Mouse (Mus musculus): ENCODE results near the gene Gm13275. TPM values are rescaled to one million over a fixed set of nuclear protein-coding genes. Genes with fewer than 3 reads are reported as not detected.
"Not testable (repeated sequence)": the region's sequence is repeated elsewhere in the genome, so short reads cannot be mapped to it uniquely, and the experiment has no call there.

Gene Gm13275
- polyA plus RNA-seq, 1 experiment from 2014 or later: not detected

- not testable (repeated sequence) for H3K9me3 ChIP-seq (replicated peaks); H3K27ac ChIP-seq; ATAC-seq; H3K4me3 ChIP-seq; H3K9ac ChIP-seq; H3K4me1 ChIP-seq; H3K36me3 ChIP-seq
- peak within 1 kb of the TSS; percentile 50 for H3K4me2 ChIP-seq
- no CpG with 5 or more reads among the region's 8 CpGs for WGBS (ENCODE audit: insufficient replicate concordance)
- peaks cover 12% of the 10 kb centered on the region for H3K27me3 ChIP-seq (replicated peaks)
Observed at GRCm38 (mm10) chr4:88805231-88805630, 10.9 kb downstream of the Gm13275 start, which contains the start of gene Gm13288. Gene Gm13288 (plus strand): TSS chr4:88805531.

- H3K9me3 ChIP-seq (replicated peaks); H3K9ac ChIP-seq; H3K36me3 ChIP-seq; H3K27ac ChIP-seq; ATAC-seq; H3K4me3 ChIP-seq; H3K4me1 ChIP-seq: not testable (repeated sequence)
- WGBS (ENCODE audit: insufficient replicate concordance): 4% methylated on average over 5 of the region's 34 CpGs
- peak overlapping the region; percentile 50 for H3K4me2 ChIP-seq
- H3K27me3 ChIP-seq (replicated peaks): peaks cover 12% of the 10 kb centered on the region
Observed at GRCm38 (mm10) chr4:88805761-88806160, 11.5 kb downstream of the Gm13275 start.

- H3K36me3 ChIP-seq: no peaks in the 10 kb centered on the region
- no peaks in the 10 kb centered on the region for H3K4me1 ChIP-seq
Observed at GRCm38 (mm10) chr4:88815928-88816327, 21.6 kb downstream of the Gm13275 start, which contains the start of gene Ifna7. Gene Ifna7 (plus strand): TSS chr4:88816228.

GRCm38 (mm10) chr4:88819659-88820058, 25.4 kb downstream of the Gm13275 start, which contains the start of gene Ifna11:
Gene Ifna11 (plus strand): TSS chr4:88819959.
- Histone ChIP-seq H3K4me1 (no peaks in the 10 kb centered on the region), H3K4me2 (no peak within 1 kb of the TSS), H3K9ac (no peak within 1 kb of the TSS), H3K27ac (no peak within 1 kb of the TSS), H3K9me3 (replicated peaks) (no peaks in the 10 kb centered on the region), H3K36me3 (no peaks in the 10 kb centered on the region), H3K27me3 (replicated peaks) (peaks cover 4% of the 10 kb centered on the region; the same call in 1 of the 2 replicates), H3K4me3 (no peak within 1 kb of the TSS)
- no peak for ATAC-seq
- 45% methylated on average over 1 of the region's 1 CpGs for whole genome bisulfite sequencing (ENCODE audit: insufficient replicate concordance)

More at GRCm38 (mm10) chr4:88815928-88816327, 21.6 kb downstream of the Gm13275 start, which contains the start of gene Ifna7:
- Histone ChIP-seq H3K4me2 (no peak within 1 kb of the TSS), H3K27ac (no peak within 1 kb of the TSS), H3K27me3 (replicated peaks) (peaks cover 4% of the 10 kb centered on the region; the same call in 1 of the 2 replicates), H3K4me3 (no peak within 1 kb of the TSS), H3K9ac (no peak within 1 kb of the TSS), H3K9me3 (replicated peaks) (no peaks in the 10 kb centered on the region)
- ATAC-seq: no peak
- whole genome bisulfite sequencing (ENCODE audit: insufficient replicate concordance): 37% methylated on average over 3 of the region's 3 CpGs

GRCm38 (mm10) chr4:88822995-88823394, 28.7 kb downstream of the Gm13275 start:
- no peak for ATAC-seq
- WGBS (ENCODE audit: insufficient replicate concordance): 20% methylated on average over 4 of the region's 4 CpGs
- H3K27me3 ChIP-seq (replicated peaks): 0 out of 2 replicates have a peak, but pooled peaks cover 4% of the 10 kb centered on the region
- H3K36me3 ChIP-seq: no peaks in the 10 kb centered on the region
- no peaks in the 10 kb centered on the region for H3K4me1 ChIP-seq
- H3K4me2 ChIP-seq: no peak overlapping the region
- H3K9ac ChIP-seq: no peak overlapping the region
- no peak overlapping the region for H3K27ac ChIP-seq
- no peak overlapping the region for H3K4me3 ChIP-seq
- H3K9me3 ChIP-seq (replicated peaks): no peaks in the 10 kb centered on the region

GRCm38 (mm10) chr4:88827116-88827515, 32.8 kb downstream of the Gm13275 start, which contains the start of gene Ifna6:
Gene Ifna6 (plus strand): TSS chr4:88827416.
- not testable (repeated sequence) for H3K27ac ChIP-seq; H3K27me3 ChIP-seq (replicated peaks); H3K4me1 ChIP-seq; H3K9ac ChIP-seq; H3K4me3 ChIP-seq; H3K36me3 ChIP-seq; ATAC-seq; H3K4me2 ChIP-seq; H3K9me3 ChIP-seq (replicated peaks)

GRCm38 (mm10) chr4:88830523-88830922, 36.2 kb downstream of the Gm13275 start:
- H3K27ac ChIP-seq: no peak overlapping the region
- H3K9me3 ChIP-seq (replicated peaks): no peaks in the 10 kb centered on the region
- H3K4me1 ChIP-seq: no peaks in the 10 kb centered on the region
- H3K4me3 ChIP-seq: no peak overlapping the region
- no peak overlapping the region for H3K9ac ChIP-seq
- no peaks in the 10 kb centered on the region for H3K27me3 ChIP-seq (replicated peaks)
- no peak for ATAC-seq
- WGBS (ENCODE audit: insufficient replicate concordance): 18% methylated on average over 4 of the region's 4 CpGs
- no peak overlapping the region for H3K4me2 ChIP-seq
- no peaks in the 10 kb centered on the region for H3K36me3 ChIP-seq

- not testable (repeated sequence) for ATAC-seq; H3K9me3 ChIP-seq (replicated peaks); H3K4me3 ChIP-seq; H3K4me1 ChIP-seq; H3K27ac ChIP-seq; H3K9ac ChIP-seq; H3K36me3 ChIP-seq; H3K4me2 ChIP-seq; H3K27me3 ChIP-seq (replicated peaks)
- 53% methylated on average over 1 of the region's 1 CpGs for WGBS (ENCODE audit: insufficient replicate concordance)
Observed at GRCm38 (mm10) chr4:88835225-88835624, 40.9 kb downstream of the Gm13275 start, which contains the start of gene Ifna5. Gene Ifna5 (plus strand): TSS chr4:88835525.

- H3K9ac ChIP-seq: no peak overlapping the region
- no peaks in the 10 kb centered on the region for H3K9me3 ChIP-seq (replicated peaks)
- no peak overlapping the region for H3K4me3 ChIP-seq
- no peak overlapping the region for H3K27ac ChIP-seq
- WGBS (ENCODE audit: insufficient replicate concordance): 28% methylated on average over 3 of the region's 3 CpGs
- no peak for ATAC-seq
- 0 out of 2 replicates have a peak, but pooled peaks cover 8% of the 10 kb centered on the region for H3K27me3 ChIP-seq (replicated peaks)
- H3K4me1 ChIP-seq: no peaks in the 10 kb centered on the region
- H3K36me3 ChIP-seq: no peaks in the 10 kb centered on the region
- no peak overlapping the region for H3K4me2 ChIP-seq
Observed at GRCm38 (mm10) chr4:88838828-88839227, 44.5 kb downstream of the Gm13275 start.

- 46% methylated on average over 3 of the region's 3 CpGs for WGBS (ENCODE audit: insufficient replicate concordance)
- Histone ChIP-seq H3K4me1 (no peaks in the 10 kb centered on the region), H3K9me3 (replicated peaks) (no peaks in the 10 kb centered on the region), H3K27me3 (replicated peaks) (0 out of 2 replicates have a peak, but pooled peaks cover 8% of the 10 kb centered on the region), H3K4me3 (no peak overlapping the region), H3K36me3 (no peaks in the 10 kb centered on the region), H3K27ac (no peak overlapping the region), H3K4me2 (no peak overlapping the region), H3K9ac (no peak overlapping the region)
- no peak for ATAC-seq
Observed at GRCm38 (mm10) chr4:88840058-88840457, 45.8 kb downstream of the Gm13275 start.

GRCm38 (mm10) chr4:88841438-88841911, 47.2 kb downstream of the Gm13275 start, which contains the start of gene Ifna4:
Gene Ifna4 (plus strand): TSS chr4:88841861.
- Histone ChIP-seq H3K36me3 (no peaks in the 10 kb centered on the region), H3K4me3 (no peak within 1 kb of the TSS), H3K4me2 (no peak within 1 kb of the TSS), H3K27ac (no peak within 1 kb of the TSS), H3K4me1 (no peaks in the 10 kb centered on the region), H3K27me3 (replicated peaks) (0 out of 2 replicates have a peak, but pooled peaks cover 8% of the 10 kb centered on the region), H3K9me3 (replicated peaks) (no peaks in the 10 kb centered on the region), H3K9ac (no peak within 1 kb of the TSS)
- no peak for ATAC-seq
- 35% methylated on average over 2 of the region's 2 CpGs for WGBS (ENCODE audit: insufficient replicate concordance)

Data from liver, embryonic 12.5 days (tissue).